Mouse (Mus musculus) forebrain, embryonic 16.5 days (tissue): Measurements from ENCODE around the gene Poc1b. TPM values are rescaled to one million over a fixed set of nuclear protein-coding genes. Genes with fewer than 3 reads are reported as not detected.

Experiments used
- polyA plus RNA-seq: library from polyadenylated mRNA; unstranded; fragments of >200 nt; fragmentation: Nextera tagmentation; extraction: Ambion mirVana; gene quantifications from 2 replicates; pipeline ENCODE4 v1.2.1, GENCODE M21; 2015

The Poc1b gene
- polyA plus RNA-seq, 1 experiment from 2014 or later = 14.1 TPM

Other genes with a start within 250 kb of the Poc1b start
- 193 and 200 TPM in 2 replicates for gene Atp2b1, start 192.6 kb upstream of the Poc1b start, polyA plus RNA-seq
- gene Galnt4, start 1.1 kb downstream of the Poc1b start, polyA plus RNA-seq = 3.2 TPM in 2 replicates
- 0.18 TPM in 1 of 2 replicates, not detected in the other for gene Phxr2, start 19.3 kb downstream of the Poc1b start, polyA plus RNA-seq
- 37.0 and 44.1 TPM in 2 replicates for gene Dusp6, start 156.2 kb downstream of the Poc1b start, polyA plus RNA-seq